Mouse (Mus musculus): ENCODE measurements around the gene Mgarp. TPM values are rescaled to one million over a fixed set of nuclear protein-coding genes. Genes with fewer than 3 reads are reported as not detected.
"Not testable (repeated sequence)": the region's sequence is repeated elsewhere in the genome, so short reads cannot be mapped to it uniquely, and the experiment has no call there.

Gene Mgarp
- polyA plus RNA-seq, 1 experiment: 0.70 TPM

- Histone ChIP-seq H3K27ac (ENCODE audit: insufficient read depth, low read length) (no peak overlapping the region), H3K4me1 (ENCODE audit: control insufficient read depth, insufficient read depth, low read length) (no peaks in the 10 kb centered on the region), H3K4me3 (ENCODE audit: insufficient read depth, low read length) (peak overlapping the region; percentile 79)
- TF ChIP-seq CTCF (IDR thresholded peaks at IDR 0.05; ENCODE audit: borderline replicate concordance, insufficient read depth, low read length): no peak
- peak; percentile 67 for TF ChIP-seq POLR2A (IDR thresholded peaks at IDR 0.05; ENCODE audit: low read depth, low read length)
Measured at GRCm38 (mm10) chr3:51358660-51359557, 37.6 kb downstream of the Mgarp start.

- TF ChIP-seq POLR2A (IDR thresholded peaks at IDR 0.05; ENCODE audit: low read depth, low read length) (no peak), CTCF (IDR thresholded peaks at IDR 0.05; ENCODE audit: borderline replicate concordance, insufficient read depth, low read length) (no peak)
- no peak overlapping the region for H3K27ac ChIP-seq (ENCODE audit: insufficient read depth, low read length)
- no peaks in the 10 kb centered on the region for H3K4me1 ChIP-seq (ENCODE audit: control insufficient read depth, insufficient read depth, low read length)
- peak overlapping the region; percentile 79 for H3K4me3 ChIP-seq (ENCODE audit: insufficient read depth, low read length)
Measured at GRCm38 (mm10) chr3:51358181-51358580, 38.4 kb downstream of the Mgarp start.

GRCm38 (mm10) chr3:51357624-51358023 lies 38.9 kb downstream of the Mgarp start:
- H3K4me1 ChIP-seq (ENCODE audit: control insufficient read depth, insufficient read depth, low read length): no peaks in the 10 kb centered on the region
- no peak overlapping the region for H3K27ac ChIP-seq (ENCODE audit: insufficient read depth, low read length)
- peak overlapping the region; percentile 75 for H3K4me3 ChIP-seq (ENCODE audit: insufficient read depth, low read length)
- TF ChIP-seq CTCF (IDR thresholded peaks at IDR 0.05; ENCODE audit: borderline replicate concordance, insufficient read depth, low read length) (no peak), POLR2A (IDR thresholded peaks at IDR 0.05; ENCODE audit: low read depth, low read length) (no peak)

GRCm38 (mm10) chr3:51357078-51357477 lies 39.5 kb downstream of the Mgarp start:
- no peak for TF ChIP-seq POLR2A (IDR thresholded peaks at IDR 0.05; ENCODE audit: low read depth, low read length)
- TF ChIP-seq CTCF (IDR thresholded peaks at IDR 0.05; ENCODE audit: borderline replicate concordance, insufficient read depth, low read length): no peak
- no peaks in the 10 kb centered on the region for H3K4me1 ChIP-seq (ENCODE audit: control insufficient read depth, insufficient read depth, low read length)
- no peak overlapping the region for H3K4me3 ChIP-seq (ENCODE audit: insufficient read depth, low read length)
- H3K27ac ChIP-seq (ENCODE audit: insufficient read depth, low read length): no peak overlapping the region

GRCm38 (mm10) chr3:51354956-51355355 lies 41.6 kb downstream of the Mgarp start:
- H3K27ac ChIP-seq (ENCODE audit: insufficient read depth, low read length): not testable (repeated sequence)

GRCm38 (mm10) chr3:51354034-51354427 lies 42.5 kb downstream of the Mgarp start:
- no peak overlapping the region for H3K4me3 ChIP-seq (ENCODE audit: insufficient read depth, low read length)
- TF ChIP-seq POLR2A (IDR thresholded peaks at IDR 0.05; ENCODE audit: low read depth, low read length) (no peak), CTCF (IDR thresholded peaks at IDR 0.05; ENCODE audit: borderline replicate concordance, insufficient read depth, low read length) (no peak)
- no peaks in the 10 kb centered on the region for H3K4me1 ChIP-seq (ENCODE audit: control insufficient read depth, insufficient read depth, low read length)
- no peak overlapping the region for H3K27ac ChIP-seq (ENCODE audit: insufficient read depth, low read length)

More at GRCm38 (mm10) chr3:51354956-51355355, 41.6 kb downstream of the Mgarp start:
- H3K4me3 ChIP-seq (ENCODE audit: insufficient read depth, low read length); H3K4me1 ChIP-seq (ENCODE audit: control insufficient read depth, insufficient read depth, low read length): not testable (repeated sequence)

GRCm38 (mm10) chr3:51353325-51354033 lies 43.1 kb downstream of the Mgarp start:
- Histone ChIP-seq H3K4me1 (ENCODE audit: control insufficient read depth, insufficient read depth, low read length) (no peaks in the 10 kb centered on the region), H3K4me3 (ENCODE audit: insufficient read depth, low read length) (no peak overlapping the region), H3K27ac (ENCODE audit: insufficient read depth, low read length) (no peak overlapping the region)
- TF ChIP-seq CTCF (IDR thresholded peaks at IDR 0.05; ENCODE audit: borderline replicate concordance, insufficient read depth, low read length) (peak; percentile 22; the same call in 1 of the 2 replicates), POLR2A (IDR thresholded peaks at IDR 0.05; ENCODE audit: low read depth, low read length) (no peak)

GRCm38 (mm10) chr3:51350806-51351205 lies 45.7 kb downstream of the Mgarp start:
- no peak overlapping the region for H3K4me3 ChIP-seq (ENCODE audit: insufficient read depth, low read length)
- H3K27ac ChIP-seq (ENCODE audit: insufficient read depth, low read length): no peak overlapping the region
- no peaks in the 10 kb centered on the region for H3K4me1 ChIP-seq (ENCODE audit: control insufficient read depth, insufficient read depth, low read length)
- TF ChIP-seq POLR2A (IDR thresholded peaks at IDR 0.05; ENCODE audit: low read depth, low read length) (no peak), CTCF (IDR thresholded peaks at IDR 0.05; ENCODE audit: borderline replicate concordance, insufficient read depth, low read length) (no peak)

GRCm38 (mm10) chr3:51348646-51349238 lies 47.8 kb downstream of the Mgarp start:
- Histone ChIP-seq H3K4me1 (ENCODE audit: control insufficient read depth, insufficient read depth, low read length) (no peaks in the 10 kb centered on the region), H3K4me3 (ENCODE audit: insufficient read depth, low read length) (no peak overlapping the region), H3K27ac (ENCODE audit: insufficient read depth, low read length) (no peak overlapping the region)
- TF ChIP-seq CTCF (IDR thresholded peaks at IDR 0.05; ENCODE audit: borderline replicate concordance, insufficient read depth, low read length) (no peak), POLR2A (IDR thresholded peaks at IDR 0.05; ENCODE audit: low read depth, low read length) (no peak)

GRCm38 (mm10) chr3:51345017-51345416 lies 51.5 kb downstream of the Mgarp start:
- not testable (repeated sequence) for H3K4me1 ChIP-seq (ENCODE audit: control insufficient read depth, insufficient read depth, low read length); H3K27ac ChIP-seq (ENCODE audit: insufficient read depth, low read length); H3K4me3 ChIP-seq (ENCODE audit: insufficient read depth, low read length)

GRCm38 (mm10) chr3:51344182-51344581 lies 52.4 kb downstream of the Mgarp start:
- not testable (repeated sequence) for H3K27ac ChIP-seq (ENCODE audit: insufficient read depth, low read length); H3K4me3 ChIP-seq (ENCODE audit: insufficient read depth, low read length); H3K4me1 ChIP-seq (ENCODE audit: control insufficient read depth, insufficient read depth, low read length)

Measured in embryonic fibroblast, embryonic 13.5 days (primary cell).